Mouse (Mus musculus): ENCODE measurements around the gene Ergic1.

DNA sequence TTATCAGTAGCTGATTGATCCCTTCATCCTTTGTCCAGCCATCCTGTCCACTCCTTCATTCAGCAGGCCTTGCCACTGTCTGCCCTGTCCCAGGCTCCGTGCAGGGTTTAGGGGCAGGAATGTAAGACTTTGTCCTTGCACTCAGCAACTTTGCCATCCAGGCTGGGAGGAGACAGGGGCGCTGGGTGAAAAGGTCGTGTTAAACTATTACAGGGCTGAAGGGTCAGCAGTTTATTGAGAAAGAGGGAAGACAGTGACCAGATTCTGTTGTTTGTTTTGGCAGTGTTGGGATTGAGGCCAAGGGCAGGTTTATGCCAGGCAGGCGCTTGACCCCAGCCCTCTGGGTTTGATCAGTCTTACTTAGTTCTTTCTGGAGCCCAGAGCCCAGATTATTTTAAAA lies 76.6 kb downstream of the Ergic1 start:
- TF ChIP-seq POLR2A (IDR thresholded peaks at IDR 0.05; ENCODE audit: control insufficient read depth, extremely low read depth, insufficient read depth, low read length, poor library complexity) (no peak), CTCF (IDR thresholded peaks at IDR 0.05; ENCODE audit: borderline replicate concordance, control insufficient read depth, extremely low read depth, insufficient read depth, low read length, poor library complexity) (no peak)

All from thymus, adult 2 months (tissue).